Mouse (Mus musculus) brain, embryonic 18.5 days (tissue): ENCODE data around the gene Plagl1.

Experiments
- DNase-seq: peaks from one replicate; pipeline ENCODE4 v3.0.0-alpha.2; 2012; ENCODE audit warnings: low read depth, low spot score

Plagl1 gene

DNA sequence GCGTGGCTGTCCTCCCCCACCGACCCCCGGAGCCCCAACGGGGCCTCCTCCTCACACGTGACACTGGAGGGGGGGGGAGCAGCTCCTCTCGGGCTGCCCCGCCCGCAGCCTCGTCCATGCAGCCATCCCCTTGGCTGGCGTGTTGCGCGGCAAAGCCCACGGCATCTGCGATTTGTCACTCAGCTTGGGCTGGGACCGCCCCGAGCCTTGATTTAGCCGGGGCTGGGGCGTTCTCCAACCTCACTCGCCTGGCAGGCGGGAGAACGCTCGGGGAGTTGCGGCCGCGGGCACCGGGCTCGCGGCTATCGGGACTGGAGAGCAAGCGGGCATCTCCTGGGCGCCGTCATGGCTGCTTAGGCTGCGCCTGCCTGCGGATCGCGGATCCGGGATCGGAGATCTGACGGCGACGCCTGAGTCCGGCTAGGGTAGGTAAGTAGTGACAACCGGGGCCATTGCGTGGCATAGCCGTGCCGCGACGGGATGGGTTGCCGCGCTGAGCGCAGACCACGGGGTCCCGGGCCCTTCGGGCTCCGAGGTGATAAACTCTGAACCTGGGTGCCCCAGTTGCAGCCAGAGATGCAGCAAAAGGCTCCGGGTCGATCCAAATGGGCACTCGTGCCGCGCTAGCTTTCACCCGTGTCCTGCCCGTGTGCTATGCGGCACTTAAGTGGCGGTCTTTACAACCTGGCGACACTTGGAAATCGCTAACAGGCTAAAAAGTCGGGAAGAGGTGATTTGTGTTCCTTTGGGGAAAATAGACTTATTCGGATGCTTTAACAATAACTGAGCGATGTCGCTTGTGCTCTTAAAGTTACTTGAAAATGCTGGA lies 30.5 kb downstream of the Plagl1 start:
- DNase-seq: peak; percentile 75

- no peak for DNase-seq
Measured at GRCm38 (mm10) chr10:13092996-13093395, 32.7 kb downstream of the Plagl1 start.

DNA sequence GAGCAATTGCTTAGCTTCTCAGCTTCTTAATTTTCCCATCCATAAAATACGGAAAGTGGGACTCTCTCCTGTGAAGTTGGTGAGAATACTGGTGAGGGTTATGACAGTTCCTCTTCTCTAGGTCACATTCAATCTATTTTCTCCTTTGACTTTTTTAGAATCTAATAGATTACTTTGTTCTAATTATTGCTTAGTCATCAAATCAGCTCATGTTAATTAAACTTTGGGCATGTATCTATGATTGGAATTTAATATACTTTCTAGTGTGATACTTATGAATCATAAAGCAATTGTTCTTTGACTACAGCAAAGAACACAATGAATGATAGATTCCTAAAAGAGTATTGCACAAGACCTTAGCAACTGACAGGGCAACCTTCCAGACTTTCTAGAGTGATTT lies 38.6 kb downstream of the Plagl1 start:
- DNase-seq: no peak

GRCm38 (mm10) chr10:13100061-13100648 lies 39.9 kb downstream of the Plagl1 start:
- no peak for DNase-seq

DNA sequence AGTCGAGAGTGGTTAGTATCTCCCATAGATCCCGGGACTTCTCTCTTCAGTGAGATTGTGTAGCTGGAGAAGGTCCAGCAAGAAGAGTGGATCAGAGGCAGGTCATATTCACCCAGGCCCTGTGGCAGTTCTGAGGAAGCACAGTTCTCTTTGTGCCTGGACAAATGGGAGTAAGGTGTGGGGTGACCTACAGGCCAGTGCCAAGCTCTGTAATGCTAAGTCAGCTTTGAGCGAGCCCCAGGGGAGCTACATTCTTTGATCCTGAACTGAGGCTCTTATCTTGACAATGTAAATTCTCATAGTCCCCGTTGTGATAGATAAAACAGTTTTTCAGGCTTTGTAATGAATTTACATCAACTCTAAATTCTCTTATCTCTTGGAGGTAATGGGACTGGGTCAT lies 42.1 kb downstream of the Plagl1 start:
- DNase-seq: no peak

DNA sequence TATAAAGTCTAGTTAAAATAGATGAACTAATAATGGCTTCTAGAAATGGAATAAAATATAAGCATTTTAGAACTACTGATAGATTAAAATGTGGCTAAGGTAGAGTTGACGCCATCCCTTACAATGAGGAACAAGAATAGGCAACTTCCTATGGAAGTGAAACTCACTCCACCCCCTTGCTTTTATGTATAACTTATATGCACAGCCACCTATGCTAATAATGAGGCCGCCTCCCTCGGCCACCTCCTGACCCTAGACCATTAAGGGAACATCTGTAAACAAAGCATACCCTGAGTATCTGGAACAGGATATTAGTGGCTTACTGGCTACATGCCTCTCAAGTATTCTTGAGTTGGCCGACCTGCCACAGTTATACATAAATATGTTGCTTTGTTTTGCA lies 43.5 kb downstream of the Plagl1 start:
- DNase-seq: no peak

DNA sequence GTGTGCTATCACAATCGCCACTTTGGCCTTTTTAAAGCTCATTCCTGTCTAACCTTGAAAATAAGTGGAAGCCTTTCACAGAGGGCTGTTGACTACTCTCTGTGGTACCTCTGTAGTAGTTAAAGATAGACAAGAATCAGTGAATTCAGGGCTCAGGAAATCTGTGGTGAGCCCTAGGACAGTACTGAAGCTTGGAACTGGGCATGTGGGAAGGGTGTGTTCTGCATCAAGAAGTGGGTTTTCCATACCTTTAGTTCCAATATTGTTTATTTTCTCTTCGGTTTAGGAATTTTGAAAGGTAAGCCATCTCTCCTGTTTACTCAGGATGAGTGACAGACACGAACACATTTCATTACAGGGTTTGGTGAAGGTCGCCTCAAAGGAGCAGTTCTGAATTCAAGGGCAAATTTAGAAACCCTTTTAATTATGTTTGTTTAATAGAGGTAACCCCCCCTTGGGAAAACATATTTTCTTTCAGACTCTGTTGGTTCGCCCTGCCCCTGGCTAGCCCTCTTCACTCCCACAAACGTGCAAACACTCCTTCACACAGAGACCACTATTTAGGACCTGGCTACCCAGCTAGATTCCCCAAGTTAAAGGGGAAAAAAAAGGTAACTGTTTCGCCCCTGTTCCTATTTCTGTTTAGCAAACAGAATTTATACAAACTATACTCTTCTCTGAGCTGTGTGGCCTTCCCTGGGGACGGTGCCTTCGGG lies 46.8 kb downstream of the Plagl1 start:
- DNase-seq: no peak

- DNase-seq: no peak
Measured at GRCm38 (mm10) chr10:13108021-13108548, 47.8 kb downstream of the Plagl1 start.

GRCm38 (mm10) chr10:13108847-13109246 lies 48.5 kb downstream of the Plagl1 start:
- DNase-seq: no peak

GRCm38 (mm10) chr10:13109781-13110180 lies 49.5 kb downstream of the Plagl1 start:
- no peak for DNase-seq

DNA sequence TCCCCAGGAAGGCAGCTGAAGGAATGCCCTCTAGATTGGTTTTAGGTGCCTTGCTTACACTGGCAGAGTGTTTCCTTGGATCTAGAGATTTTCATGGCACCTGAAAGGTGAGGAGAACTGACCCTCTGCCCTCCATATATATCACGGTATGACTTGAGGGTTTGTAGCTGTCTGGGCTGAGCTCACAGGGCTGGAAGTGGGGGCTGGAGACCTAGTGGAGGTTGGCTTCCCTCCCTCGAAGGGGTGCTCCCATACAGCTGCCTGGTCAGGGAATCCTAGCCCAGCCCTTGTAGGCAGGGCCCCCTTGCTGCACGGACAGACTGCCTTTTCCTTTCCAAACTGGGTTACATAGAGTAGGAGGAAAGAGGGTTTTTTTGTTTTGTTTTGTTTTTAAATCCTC lies 52.5 kb downstream of the Plagl1 start:
- no peak for DNase-seq

DNA sequence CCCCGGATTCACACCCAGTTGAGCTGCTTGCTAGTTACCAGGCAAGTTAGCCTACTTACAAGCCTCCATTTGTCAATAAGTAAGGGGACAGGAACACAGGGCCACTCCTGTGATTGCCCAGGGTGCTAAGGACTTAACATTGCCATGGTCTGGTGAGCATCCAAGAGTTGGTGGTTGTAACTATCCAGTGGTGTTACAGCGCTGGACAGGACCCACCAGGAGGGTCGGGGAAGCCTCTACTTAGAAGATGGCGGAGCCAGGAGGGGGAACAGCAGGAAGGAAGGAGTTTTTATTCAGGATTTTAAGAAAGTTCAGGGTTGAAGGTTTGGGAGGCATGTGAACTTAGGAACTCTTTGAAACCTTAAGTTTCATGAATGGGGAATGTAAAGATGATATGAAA lies 53.3 kb downstream of the Plagl1 start:
- no peak for DNase-seq

DNA sequence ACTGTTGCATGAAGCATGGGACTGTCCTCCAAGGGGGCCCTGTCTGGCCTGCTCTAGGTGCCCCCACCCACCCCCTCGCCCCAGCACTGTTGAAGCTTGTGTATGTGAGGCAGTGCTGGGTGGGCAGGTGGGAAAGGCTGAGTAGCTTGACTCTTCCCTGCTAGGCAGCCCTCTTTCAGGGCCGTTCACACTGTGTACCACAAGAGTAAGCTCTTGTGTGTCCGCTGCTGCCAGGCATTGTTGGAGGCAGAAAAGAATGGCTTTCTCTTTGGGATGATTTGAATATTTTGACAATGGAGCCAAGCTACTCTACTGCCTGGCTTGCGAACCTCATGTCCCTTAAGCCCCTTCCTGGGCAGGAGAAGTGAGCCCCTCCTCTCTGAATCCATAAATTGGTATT lies 54.7 kb downstream of the Plagl1 start:
- no peak for DNase-seq

DNA sequence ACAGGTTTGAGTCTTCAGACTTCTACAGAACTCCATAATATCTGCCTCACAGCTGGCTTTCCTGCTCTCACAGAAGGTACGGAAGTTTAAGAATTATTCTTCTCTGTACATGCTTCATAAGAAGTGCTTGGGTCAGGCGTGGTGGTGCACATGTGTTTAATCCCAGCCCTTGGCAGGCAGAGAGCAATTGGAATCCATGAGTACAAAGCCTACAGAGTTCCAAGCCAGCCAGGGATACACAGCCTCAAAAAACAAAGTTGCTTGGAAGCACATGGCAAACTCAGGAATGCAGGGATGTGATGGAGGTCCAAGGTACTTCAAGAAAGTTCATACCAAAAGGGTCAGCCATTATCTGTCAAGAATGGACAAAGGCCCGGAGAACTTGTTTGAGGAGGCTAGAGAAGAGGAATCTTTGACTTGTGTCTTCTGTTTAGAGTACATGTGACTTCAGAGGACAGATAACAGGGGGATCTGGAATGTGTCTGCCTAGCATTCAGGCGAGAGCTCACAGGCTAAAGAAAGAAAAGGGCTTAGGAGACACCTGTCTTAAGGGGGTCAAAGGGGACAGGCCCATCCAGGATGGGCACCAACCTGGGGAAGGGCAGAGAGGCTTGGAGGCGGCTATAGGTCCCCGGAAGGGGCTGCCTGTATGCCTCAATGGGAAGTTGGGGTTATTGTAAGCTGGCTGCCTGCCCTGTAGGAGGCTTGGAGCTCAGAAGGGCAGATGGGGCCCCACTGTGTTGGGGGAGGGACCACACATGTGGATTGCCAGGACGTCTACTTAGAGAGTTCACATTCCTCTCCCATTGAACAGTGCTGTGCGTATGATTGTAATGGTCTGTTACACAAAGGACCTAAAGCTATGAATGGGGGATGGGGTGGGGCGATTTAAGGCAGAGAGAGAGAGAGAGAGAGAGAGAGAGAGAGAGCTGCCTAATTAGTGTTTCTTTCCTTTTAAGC lies 56.7 kb downstream of the Plagl1 start:
- no peak for DNase-seq

DNA sequence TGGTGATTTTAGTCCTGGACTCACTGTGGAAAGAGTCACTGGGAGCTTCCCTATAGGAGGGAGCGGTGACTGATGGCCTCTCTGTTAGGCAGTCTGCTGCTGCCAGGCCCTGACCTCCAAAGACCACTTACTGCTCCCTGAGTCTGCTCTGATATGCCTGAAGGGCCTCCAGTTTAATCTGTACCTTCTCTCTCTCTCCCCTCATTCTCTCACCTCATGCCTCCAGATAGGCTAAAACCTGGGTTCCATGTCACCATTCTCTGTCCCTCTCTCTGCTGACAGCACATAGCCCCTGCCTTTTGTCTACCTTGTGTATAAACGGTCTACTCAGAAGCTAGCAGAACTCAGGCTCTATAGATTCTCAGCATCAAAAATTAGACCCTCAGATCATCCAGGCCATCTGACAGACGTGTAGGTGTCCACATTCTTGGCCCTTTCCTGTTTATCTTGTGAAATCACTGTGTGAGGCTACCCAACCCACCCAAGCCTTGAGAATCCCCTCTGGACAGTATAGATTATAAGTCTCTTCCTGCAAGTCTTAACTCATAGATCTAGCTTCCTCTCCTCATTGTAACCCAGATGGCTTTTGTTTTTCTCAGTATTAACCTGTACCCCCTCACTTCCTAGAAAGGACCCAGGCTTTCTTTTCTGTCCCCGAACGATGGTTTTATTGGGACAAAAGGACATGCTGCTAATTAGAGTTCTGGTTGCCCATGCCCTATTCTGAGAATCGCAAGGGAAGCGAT lies 57.9 kb downstream of the Plagl1 start:
- DNase-seq: no peak

DNA sequence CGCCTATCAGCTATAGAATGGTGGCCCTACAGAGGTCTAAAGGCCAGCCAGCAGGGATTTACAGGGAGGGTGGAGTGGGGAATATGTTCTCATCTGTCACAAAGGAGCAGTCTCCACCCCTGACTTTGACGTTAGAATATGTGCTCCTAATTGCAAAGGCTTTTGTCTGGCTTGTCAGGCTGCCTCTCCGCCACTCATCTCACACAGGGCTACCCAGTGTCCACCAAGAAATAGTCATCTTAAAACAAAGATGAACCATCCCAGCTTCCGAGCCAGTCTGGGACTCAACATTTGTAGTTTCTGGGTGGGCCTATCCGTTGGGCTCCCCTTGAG lies 58.4 kb downstream of the Plagl1 start:
- no peak for DNase-seq

GRCm38 (mm10) chr10:13119300-13119699 lies 59.0 kb downstream of the Plagl1 start:
- DNase-seq: no peak

DNA sequence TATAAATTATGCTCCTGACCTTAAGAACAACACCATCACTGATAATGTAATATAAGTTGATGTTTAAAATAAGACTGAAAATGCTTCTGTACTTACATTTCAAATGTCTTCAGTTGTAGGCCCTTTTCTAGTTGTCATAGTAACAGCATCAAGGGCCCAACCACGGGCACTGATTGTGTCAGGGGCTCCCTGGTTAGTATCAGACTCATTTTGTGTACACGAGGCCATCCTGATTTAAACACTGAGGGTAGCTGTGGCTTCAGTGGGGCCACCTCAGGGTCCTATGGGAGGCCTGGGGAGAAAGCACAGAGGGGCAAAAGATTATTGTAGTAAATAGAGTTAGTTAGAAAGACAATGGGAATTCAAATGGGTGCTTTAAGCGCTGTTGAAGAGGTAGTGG lies 65.5 kb downstream of the Plagl1 start:
- no peak for DNase-seq

DNA sequence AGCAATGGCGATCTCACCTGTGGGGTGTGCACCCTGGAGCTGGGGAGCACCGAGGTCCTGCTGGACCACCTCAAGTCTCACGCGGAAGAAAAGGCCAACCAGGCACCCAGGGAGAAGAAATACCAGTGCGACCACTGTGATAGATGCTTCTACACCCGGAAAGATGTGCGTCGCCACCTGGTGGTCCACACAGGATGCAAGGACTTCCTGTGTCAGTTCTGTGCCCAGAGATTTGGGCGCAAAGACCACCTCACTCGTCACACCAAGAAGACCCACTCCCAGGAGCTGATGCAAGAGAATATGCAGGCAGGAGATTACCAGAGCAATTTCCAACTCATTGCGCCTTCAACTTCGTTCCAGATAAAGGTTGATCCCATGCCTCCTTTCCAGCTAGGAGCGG lies 67.0 kb downstream of the Plagl1 start:
- no peak for DNase-seq

GRCm38 (mm10) chr10:13127946-13128345 lies 67.6 kb downstream of the Plagl1 start:
- no peak for DNase-seq

- no peak for DNase-seq
Measured at GRCm38 (mm10) chr10:13133850-13134249, 73.5 kb downstream of the Plagl1 start.
